Mouse (Mus musculus) monocyte, adult 2 months (primary cell): ENCODE measurements around the gene Apoc3.

Experiments used
- DNase-seq, 2 experiments: peaks; one replicate each; pipeline ENCODE4 v3.0.0; 2022; ENCODE audit warnings: low spot score in 2 of 2, low read depth in 1 of 2

The Apoc3 gene

GRCm38 (mm10) chr9:46230450-46230975, 4.9 kb downstream of the Apoc3 start:
- DNase-seq = no peak

GRCm38 (mm10) chr9:46229573-46230449, 5.6 kb downstream of the Apoc3 start:
- peak; percentile 7 to 17 for DNase-seq

GRCm38 (mm10) chr9:46228491-46228890, 6.9 kb downstream of the Apoc3 start, which contains the start of gene Apoa1:
Gene Apoa1 (plus strand): TSS chr9:46228580.
- no peak for DNase-seq

- no peak for DNase-seq
These were observed 8.3 kb downstream of the Apoc3 start for GRCm38 (mm10) chr9:46227064-46227614.

- no peak for DNase-seq
These were observed 10.3 kb downstream of the Apoc3 start for GRCm38 (mm10) chr9:46224945-46225660.

- no peak for DNase-seq
These were observed 11.3 kb downstream of the Apoc3 start for GRCm38 (mm10) chr9:46224101-46224500.

- no peak for DNase-seq
These were observed 12.3 kb downstream of the Apoc3 start for GRCm38 (mm10) chr9:46223090-46223489.

GRCm38 (mm10) chr9:46218176-46218575, 17.3 kb downstream of the Apoc3 start:
- DNase-seq = no peak

GRCm38 (mm10) chr9:46216744-46217470, 18.5 kb downstream of the Apoc3 start:
- no peak for DNase-seq

- DNase-seq = no peak
These were observed 19.8 kb downstream of the Apoc3 start for GRCm38 (mm10) chr9:46215338-46216322.

GRCm38 (mm10) chr9:46214946-46215337, 20.5 kb downstream of the Apoc3 start:
- no peak for DNase-seq

GRCm38 (mm10) chr9:46214276-46214675, 21.2 kb downstream of the Apoc3 start:
- no peak for DNase-seq

GRCm38 (mm10) chr9:46210473-46210872, 25.0 kb downstream of the Apoc3 start:
- no peak for DNase-seq

GRCm38 (mm10) chr9:46208401-46208974, 26.9 kb downstream of the Apoc3 start:
- no peak for DNase-seq

GRCm38 (mm10) chr9:46207501-46207869, 28.0 kb downstream of the Apoc3 start:
- no peak for DNase-seq

GRCm38 (mm10) chr9:46206834-46207500, 28.5 kb downstream of the Apoc3 start:
- DNase-seq = no peak

GRCm38 (mm10) chr9:46199609-46200008, 35.8 kb downstream of the Apoc3 start:
- no peak for DNase-seq

- DNase-seq = no peak
These were observed 36.5 kb downstream of the Apoc3 start for GRCm38 (mm10) chr9:46198936-46199335.

GRCm38 (mm10) chr9:46198461-46198860, 37.0 kb downstream of the Apoc3 start:
- no peak for DNase-seq
